Mouse (Mus musculus) A20 (cell line): Measurements from ENCODE around the gene Mbd6.

Experiments
- DNase-seq: peaks from one replicate; pipeline ENCODE4 v3.0.0-alpha.2; 2011; ENCODE audit warnings: low read depth, low spot score

The Mbd6 gene

DNA sequence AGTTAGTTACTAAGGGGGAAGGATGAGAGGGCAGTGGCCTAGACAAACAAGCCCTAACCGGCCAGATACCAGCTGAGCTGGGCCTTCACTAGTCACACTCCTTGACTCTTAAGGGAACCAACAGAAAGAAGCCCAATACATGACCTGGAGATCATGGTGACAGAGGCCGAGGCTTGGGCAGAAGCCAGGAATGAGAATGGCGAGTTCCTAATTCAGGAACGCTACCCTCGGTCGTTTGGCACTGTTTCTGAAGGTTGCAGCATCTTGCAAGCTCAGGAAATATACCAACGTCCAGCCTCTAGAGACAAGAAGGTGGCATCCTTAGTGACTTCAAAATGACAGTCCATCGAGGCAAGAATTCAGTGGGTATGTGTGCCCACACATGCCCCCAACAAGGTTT lies 24.5 kb downstream of the Mbd6 start:
- no peak for DNase-seq

DNA sequence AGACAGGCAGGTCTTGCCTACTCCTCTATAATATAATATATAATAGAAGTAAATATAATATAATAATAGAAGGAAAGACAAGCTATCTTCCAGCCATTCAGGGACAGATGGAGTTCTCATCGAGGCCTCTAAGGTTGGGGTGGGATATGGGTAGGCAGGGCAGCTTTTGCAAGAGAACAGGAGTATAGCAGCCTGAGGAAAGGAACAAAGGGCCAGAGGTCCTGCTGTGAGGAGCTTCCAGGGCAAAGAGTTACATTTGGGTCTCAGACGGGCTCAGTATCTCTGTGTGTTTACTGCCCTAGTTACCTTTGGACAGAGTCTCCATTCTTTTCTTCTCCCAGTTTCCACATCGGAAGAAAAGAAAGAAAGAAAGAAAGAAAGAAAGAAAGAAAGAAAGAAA lies 25.2 kb downstream of the Mbd6 start:
- no peak for DNase-seq

DNA sequence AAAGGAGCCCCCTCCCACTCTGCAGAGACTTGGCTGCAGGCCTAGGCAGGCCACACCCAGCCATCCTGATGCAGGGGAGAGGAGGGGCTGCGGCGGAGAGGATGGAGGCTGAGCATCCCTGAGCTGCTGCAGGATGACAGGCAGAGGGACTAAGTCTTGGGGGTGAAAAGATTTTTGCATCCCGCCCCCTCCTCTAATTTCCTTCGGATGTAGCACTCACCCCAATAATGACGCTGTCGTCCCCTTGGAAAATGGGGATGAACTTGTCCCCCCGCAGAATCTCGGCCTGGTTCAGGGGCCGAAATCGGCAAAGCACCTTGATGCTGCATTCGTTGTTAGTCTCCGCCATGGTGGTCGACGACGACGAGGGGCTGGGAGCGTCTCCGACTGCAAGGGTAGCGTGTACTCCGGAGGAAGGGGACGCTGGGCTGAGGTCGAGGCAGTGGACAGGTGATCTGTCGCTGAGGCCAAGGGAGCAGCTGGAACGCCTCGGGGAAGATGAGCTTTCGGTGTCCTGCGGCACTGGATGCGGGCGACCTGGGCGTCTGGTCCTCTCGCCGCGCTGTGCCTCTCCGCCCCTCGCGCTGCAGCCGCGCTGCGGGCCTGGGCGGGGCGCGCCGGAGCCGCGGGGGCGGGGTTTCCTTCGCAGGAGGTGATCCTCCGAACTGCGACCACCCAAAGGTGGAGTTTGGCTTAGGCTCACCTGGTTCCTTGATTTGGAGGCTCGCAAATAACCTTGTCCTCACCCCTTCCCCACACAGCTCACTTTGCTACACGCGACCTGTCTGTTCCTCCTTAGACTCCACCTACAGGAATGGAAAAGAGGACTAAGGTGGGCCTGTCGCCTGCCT lies 26.0 kb downstream of the Mbd6 start, which contains the start of gene Kif5a:
Gene Kif5a (minus strand): TSS at position 801 of the 851 bp plus-strand sequence.
- peak; percentile 55 for DNase-seq

DNA sequence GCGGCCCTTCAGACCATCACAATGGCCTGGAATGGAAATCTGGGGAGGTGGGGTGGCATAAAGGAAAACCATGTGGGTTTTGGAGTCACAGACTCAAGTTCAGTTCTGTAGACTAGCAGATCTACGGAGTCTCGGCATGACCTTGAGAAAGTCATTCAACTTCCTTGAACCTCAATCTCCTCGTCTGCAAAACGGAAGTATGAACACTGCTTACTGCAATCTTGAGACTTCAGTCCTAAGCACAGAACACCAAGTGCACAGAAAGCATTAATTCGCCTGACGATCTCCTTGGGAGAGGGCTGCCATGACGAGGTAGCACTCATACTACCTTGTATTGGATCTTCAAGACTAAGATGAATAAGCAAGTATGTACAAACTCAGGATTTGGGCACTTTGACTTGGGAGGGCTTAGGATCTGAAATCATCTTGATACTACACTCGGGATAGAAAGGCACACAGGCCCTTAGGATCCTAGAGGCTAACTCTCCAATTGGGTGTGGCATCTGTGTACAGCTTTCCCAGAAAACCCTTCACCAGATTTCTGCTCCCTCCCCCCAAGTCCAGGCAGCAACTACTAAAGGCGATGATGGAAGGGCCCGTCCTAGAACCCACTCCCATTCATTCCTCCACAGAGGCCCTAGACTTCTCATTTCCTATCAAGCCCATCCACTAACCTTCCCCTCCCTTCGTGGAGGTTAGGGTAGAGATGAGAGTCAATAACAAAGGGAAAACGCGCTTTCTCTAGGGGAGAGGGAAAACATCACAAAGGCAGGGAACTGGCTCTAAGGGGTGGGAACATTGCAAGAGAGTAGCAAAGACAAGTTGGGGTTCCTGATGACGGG lies 26.9 kb downstream of the Mbd6 start:
- no peak for DNase-seq

DNA sequence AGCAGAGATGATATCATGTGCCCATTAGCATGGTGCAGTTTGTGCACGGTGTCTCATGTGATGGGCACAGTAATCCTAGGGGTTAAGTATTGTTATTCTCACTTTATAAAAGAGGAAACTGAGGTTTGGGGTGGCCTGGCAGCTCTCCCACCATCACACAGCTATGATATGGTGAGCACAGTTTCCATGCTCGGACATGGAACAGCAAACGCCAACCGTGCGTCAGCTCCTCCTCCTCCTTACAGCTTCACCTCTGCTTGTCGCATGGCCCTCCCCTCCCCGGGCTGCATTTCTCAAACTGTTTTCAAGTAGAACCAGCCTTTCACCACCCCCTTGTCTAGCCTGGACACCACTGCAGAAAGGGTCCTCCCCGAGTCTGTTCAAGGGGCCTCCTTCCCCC lies 30.3 kb downstream of the Mbd6 start:
- DNase-seq = no peak

DNA sequence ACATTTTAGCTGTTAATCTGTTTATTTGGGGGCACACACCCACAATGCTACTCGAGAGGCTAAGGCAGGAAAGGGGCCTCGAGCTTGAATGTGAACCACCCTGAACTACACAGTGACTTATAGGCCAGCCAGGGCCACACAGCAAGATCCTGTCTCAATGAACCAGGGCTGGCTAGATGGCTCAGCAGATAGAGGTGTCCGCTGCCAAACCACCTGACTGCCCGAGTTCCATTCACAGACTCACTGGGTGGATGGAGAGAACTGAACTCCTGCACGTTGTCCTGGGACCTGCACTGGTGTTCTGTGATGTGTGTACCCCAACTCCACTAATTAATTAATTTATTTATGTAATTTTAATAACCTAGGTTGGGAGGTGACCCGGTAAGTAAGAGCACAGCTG lies 31.0 kb downstream of the Mbd6 start:
- no peak for DNase-seq

DNA sequence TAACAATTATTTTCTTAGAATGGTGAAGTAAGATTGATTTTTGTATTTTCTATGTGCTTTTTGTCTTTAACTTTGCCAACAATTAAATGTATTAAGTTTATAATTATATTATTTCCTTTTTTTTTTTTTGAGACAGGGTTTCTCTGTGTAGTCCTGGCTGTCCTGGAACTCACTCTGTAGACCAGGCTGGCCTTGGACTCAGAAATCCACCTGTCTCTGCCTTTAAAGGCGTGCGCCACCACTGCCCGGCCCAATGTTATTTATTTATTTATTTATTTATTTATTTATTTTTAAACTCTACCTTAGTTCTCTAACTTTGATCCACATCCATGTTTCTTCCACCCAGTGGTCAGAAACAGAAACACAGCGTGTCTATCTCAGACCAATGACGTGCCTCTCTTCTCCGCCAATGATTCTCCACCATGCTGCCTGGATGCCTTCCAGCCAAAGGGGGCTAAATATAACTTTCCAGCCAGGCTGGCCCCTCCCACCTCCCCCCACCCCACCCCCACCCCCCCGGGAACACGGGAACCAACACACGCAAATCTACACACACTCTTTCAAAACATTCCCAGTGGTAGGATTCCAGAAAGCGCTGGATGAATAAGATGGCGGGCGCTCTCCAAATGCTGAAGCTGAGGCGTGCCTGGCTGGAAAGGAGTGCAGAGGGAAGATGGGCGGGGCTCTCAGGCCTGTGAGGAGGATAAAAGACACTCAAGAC lies 33.0 kb downstream of the Mbd6 start:
- no peak for DNase-seq

DNA sequence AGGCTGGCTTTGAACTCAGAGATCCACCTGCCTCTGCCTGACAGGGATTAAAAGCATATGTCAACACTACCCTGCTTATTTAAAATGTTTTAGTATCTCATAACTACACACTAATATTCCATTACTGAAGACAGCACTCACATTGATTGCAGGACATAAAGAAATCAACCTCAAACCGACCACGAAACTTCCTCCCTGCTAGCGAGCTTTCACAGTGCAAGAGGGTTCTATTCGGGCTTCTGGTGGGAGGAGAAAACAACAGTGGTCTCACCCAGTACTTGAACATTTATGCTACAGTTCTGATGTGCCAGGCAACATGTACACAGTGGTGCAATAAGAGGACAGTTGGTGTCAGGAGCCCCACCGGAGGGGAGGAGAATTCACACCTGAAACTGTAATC lies 38.0 kb downstream of the Mbd6 start:
- DNase-seq = no peak

DNA sequence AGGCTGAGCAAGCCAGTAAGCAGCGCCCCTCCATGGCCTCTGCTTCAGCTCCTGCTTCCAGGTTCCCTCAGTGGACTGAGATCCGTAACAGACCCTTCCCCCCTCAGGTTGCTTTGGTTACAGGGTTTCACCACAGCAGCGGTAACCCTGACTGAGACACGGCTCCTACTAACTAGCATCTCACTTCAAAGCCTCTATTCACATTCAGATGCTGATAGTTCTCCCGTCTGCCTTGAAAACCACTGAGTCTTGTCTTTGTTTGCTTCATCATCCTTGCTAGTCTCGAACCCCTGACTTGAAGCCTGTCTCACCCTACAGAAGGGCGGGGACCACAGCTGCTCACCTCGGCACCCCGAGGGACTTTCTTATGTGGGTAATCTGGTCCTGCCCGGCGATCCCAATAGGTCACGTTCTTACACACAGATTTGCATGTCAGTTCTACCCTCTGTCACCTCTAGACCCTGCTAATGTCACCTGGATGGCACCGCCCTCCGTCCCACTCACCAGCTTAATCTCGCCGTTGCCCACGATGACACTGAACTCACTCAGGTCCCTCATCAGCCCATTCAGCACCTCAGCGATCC lies 50.5 kb downstream of the Mbd6 start:
- DNase-seq = peak; percentile 48

DNA sequence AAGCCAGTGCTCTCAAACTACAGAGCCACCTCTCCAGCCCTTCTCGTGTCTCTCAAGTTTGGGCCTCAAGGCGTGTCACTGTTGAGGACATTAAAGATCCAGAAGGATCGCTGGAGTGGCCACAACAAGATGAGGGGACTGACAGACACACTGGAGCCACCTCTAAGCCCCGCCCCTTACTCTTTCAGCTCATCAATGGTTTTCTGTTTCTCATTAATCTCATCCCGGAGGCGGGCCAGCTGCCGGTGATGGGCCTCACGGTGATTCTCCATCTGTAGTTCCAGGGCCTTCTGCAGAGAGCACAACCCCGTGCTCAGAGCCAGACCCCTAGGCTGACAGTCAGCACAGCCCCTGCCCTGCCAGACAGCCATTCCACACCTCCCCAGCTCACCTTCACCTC lies 52.3 kb downstream of the Mbd6 start:
- DNase-seq = no peak

DNA sequence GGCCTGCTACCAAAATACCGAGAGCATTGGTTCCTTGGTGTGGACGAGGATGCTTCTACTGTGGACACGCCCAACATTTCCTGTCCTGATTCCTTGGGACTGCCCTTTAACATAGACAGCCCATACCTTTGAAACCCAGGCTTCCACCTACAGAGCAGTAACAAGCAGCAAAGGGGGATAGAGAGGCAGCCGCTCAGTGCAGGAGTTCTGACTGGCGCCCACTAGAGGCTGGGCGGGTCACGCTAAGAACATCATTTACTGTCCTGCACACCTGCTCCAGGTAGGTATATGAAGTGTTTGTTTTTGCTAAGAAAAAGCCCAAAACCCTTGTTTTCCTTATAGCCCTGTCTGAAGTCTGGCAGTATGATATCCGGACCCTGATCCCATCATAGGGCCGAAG lies 55.7 kb downstream of the Mbd6 start:
- DNase-seq = peak; percentile 61
